Mouse (Mus musculus) embryonic stem cell, embryonic (primary cell): ENCODE results near the gene Zfp687.

Experiments used
- CTCF ChIA-PET, 4 experiments: fragments of 300-600 bp in 2 of 4; fragments of 350-600 bp in 2 of 4; sonication (Branson Sonifier 250); formaldehyde crosslinking; loops; one replicate each; lab custom pipeline; 2022; ENCODE audit warnings: inconsistent platforms in 2 of 4; lab: Charles Lee
- POLR2A ChIA-PET, 4 experiments: fragments of 300-600 bp in 2 of 4; fragments of 350-600 bp in 2 of 4; sonication (Branson Sonifier 250); formaldehyde crosslinking; loops; one replicate each; lab custom pipeline; 2022; ENCODE audit warnings: antibody characterized with exemption in 4 of 4, inconsistent platforms in 1 of 4; lab: Charles Lee

Zfp687 gene

DNA sequence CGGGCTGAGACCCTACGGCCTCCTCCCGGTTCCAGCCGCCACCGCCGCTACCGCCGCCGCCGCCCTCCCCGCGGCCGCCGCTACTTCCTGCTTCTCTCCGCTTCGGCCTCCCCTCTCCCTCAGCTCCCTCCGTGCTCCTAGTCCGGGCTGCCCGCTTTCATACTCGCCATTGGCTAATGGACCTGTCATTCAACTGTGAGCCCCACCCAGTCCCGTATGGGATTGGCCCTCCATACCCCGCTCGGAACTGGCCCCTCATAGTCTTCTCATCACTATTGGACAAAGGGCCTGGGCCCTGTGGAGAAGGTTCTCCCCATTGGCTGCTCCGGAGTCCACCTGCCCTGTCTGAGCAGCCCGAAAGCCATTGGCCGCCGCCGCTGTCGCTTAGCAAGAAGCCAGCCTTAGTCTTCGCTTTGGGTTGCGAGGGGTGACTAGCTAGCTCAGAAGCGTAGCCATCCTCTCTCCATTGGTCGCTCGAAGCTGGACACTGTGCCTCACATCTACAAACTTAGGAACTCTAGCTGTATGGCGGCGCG, at the start of gene Zfp687:
Gene Zfp687, minus strand, starts transcription at position 112 of the 536 bp plus-strand sequence.
- ChIA-PET POLR2A (interaction anchor here (0.7 to 13.8 kb wide), 143 partner anchors 9 to 1254 kb away, joined by 3 to 229 read pairs (median 6); partner anchors contain the start of genes Gabpb2 (in 3 of the 4), Pi4kb (in 3 of the 4), Psmd4 (in 3 of the 4) and Rfx5 (in 3 of the 4)), CTCF (interaction anchor here (0.7 to 2.6 kb wide), 20 partner anchors 13 to 248 kb away, joined by 3 to 17 read pairs (median 4); partner anchors contain the start of gene Gabpb2 (in 1 of the 4))

- ChIA-PET CTCF (interaction anchor here in 1 of 4 experiments (0.5 to 6.4 kb wide), 2 partner anchors 10 to 149 kb away, joined by 3 to 59 read pairs; no protein-coding TSS in a partner anchor), POLR2A (interaction anchor here in 2 of 4 experiments (1.1 to 15.8 kb wide), 4 partner anchors 11 to 79 kb away, joined by 3 to 234 read pairs (median 4); partner anchors contain the start of genes Tnfaip8l2 (in 1 of the 2) and Zfp687 (in 1 of the 2))
Observed at GRCm38 (mm10) chr3:95063741-95064140, 48.5 kb upstream of the Zfp687 start.

DNA sequence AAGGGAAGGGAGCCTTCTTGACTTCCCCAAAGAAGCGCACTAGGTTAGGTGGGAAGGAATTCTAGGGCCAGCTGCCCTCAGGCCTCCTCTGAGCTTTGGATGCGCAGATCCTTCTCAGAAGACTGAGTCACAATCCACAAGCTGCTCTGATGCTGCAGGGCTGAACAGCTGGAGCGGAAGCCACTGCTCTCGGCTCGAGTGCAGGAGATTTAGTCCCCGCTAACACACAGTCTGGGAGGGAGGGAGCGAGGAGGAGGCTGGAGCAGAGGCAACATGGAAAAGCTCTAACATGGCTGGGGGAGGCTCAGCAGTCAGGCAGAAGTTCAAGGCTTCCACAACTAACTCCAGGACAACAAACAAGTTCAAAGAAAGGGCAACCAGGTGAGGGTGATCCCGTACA, 42.8 kb upstream of the Zfp687 start:
- ChIA-PET CTCF (interaction anchor here in 1 of 4 experiments (0.7 to 0.8 kb wide), 2 partner anchors 178 to 228 kb away, joined by 3 to 4 read pairs; no protein-coding TSS in a partner anchor), POLR2A (interaction anchor here in 3 of 4 experiments (0.6 to 16.3 kb wide), 6 partner anchors 8 to 42 kb away, joined by 3 to 234 read pairs (median 4); partner anchors contain the start of gene Psmd4 (in 2 of the 3))

DNA sequence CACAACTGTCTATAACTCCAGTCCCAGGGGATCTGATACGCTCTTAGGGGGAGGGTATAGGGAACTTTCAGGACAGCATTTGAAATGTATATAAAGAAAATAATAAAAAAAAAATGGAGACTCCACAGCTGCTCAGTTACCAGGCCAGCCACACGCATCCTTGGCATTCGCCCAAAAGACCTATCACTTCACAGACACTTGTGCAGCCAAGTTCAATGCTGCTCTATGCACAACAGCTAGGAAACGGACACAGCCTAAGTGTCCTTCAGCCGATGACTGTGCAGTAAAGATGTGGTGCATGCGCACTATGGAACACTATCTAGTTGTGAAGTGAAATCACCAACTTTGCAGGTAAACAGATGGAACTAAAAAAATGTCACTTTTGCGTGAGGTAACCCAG, 41.0 kb upstream of the Zfp687 start:
- ChIA-PET POLR2A (interaction anchor here in 3 of 4 experiments (0.6 to 16.3 kb wide), 7 partner anchors 10 to 214 kb away, joined by 3 to 234 read pairs (median 3); partner anchors contain the start of gene Psmd4 (in 1 of the 3)), CTCF (interaction anchor here in 2 of 4 experiments (0.6 kb wide), 2 partner anchors 17 to 71 kb away, joined by 3 read pairs; no protein-coding TSS in a partner anchor)

GRCm38 (mm10) chr3:95054481-95055260, 39.4 kb upstream of the Zfp687 start:
- ChIA-PET CTCF (interaction anchor here (0.6 to 3.8 kb wide), 21 partner anchors 7 to 166 kb away, joined by 3 to 59 read pairs (median 6); partner anchors contain the start of genes Psmd4 (in 2 of the 4), Tnfaip8l2 (in 2 of the 4), Tmod4 (in 1 of the 4) and Zfp687 (in 1 of the 4)), POLR2A (interaction anchor here (0.5 to 16.3 kb wide), 24 partner anchors 8 to 176 kb away, joined by 3 to 234 read pairs (median 6); partner anchors contain the start of genes Psmd4 (in 2 of the 4), Zfp687 (in 2 of the 4), Tnfaip8l2 (in 1 of the 4) and Vps72 (in 1 of the 4))

DNA sequence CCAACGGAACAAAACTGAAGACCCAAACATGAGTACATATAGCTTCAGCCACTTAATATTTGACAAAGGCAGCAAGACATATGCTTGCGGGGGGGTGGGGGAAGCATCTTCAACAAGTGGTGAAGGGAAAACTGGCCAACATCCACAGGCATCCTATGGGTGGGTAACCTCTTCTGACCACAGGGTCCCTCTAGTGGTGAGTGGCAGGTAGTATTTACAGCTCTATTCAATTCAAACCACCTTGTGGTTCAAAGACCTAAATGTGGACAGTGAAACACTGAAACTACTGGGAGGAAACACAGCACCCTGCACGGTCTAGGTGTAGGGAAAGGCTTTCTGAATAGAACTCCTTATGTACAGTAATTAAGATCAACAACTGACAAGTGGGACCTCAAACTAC, 38.5 kb upstream of the Zfp687 start:
- CTCF ChIA-PET: interaction anchor here (0.5 to 3.8 kb wide), 68 partner anchors 8 to 292 kb away, joined by 3 to 59 read pairs (median 4); partner anchors contain the start of genes Psmd4 (in 4 of the 4), Tnfaip8l2 (in 3 of the 4), Vps72 (in 2 of the 4) and Selenbp1 (in 1 of the 4)
- POLR2A ChIA-PET: interaction anchor here (0.6 to 16.3 kb wide), 42 partner anchors 8 to 1430 kb away, joined by 3 to 234 read pairs (median 4); partner anchors contain the start of genes Psmd4 (in 3 of the 4), Tmod4 (in 2 of the 4), Zfp687 (in 2 of the 4) and Gabpb2 (in 1 of the 4)

- POLR2A ChIA-PET: interaction anchor here (0.6 to 16.3 kb wide), 38 partner anchors 10 to 1431 kb away, joined by 3 to 234 read pairs (median 4); partner anchors contain the start of genes Psmd4 (in 3 of the 4), Tmod4 (in 2 of the 4), Zfp687 (in 2 of the 4) and Gabpb2 (in 1 of the 4)
- CTCF ChIA-PET: interaction anchor here (0.6 to 3.8 kb wide), 47 partner anchors 9 to 472 kb away, joined by 3 to 59 read pairs (median 4); partner anchors contain the start of genes Psmd4 (in 4 of the 4), Vps72 (in 2 of the 4), Sema6c (in 1 of the 4) and Tmod4 (in 1 of the 4)
Observed at GRCm38 (mm10) chr3:95052959-95053358, 37.7 kb upstream of the Zfp687 start.

DNA sequence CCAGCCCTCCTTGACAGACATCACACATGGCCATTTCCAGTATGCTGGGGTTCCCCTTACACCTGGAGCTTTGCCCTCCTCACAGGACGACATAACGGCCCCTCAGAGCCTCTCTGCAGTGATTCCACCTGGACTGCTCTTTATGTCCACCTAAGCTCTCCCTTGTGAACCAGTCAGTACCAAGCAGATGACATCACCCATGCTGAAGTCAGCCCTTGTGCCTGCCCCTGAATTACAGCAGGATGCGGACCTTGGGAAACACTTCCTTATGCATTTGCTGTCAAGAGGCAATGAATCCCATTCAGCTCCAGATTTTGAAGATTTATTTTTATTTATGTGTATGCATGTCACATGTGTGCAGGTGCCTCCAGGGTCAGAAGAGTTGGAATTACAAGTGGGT, 32.7 kb upstream of the Zfp687 start:
- ChIA-PET POLR2A (interaction anchor here in 1 of 4 experiments (0.8 to 16.3 kb wide), 2 partner anchors 18 to 32 kb away, joined by 3 to 234 read pairs; no protein-coding TSS in a partner anchor), CTCF (no interaction called here)

- ChIA-PET CTCF (interaction anchor here in 1 of 4 experiments (0.6 kb wide), 1 partner anchor 243 kb away, joined by 3 read pairs; no protein-coding TSS in a partner anchor), POLR2A (interaction anchor here in 2 of 4 experiments (0.6 to 16.3 kb wide), 5 partner anchors 8 to 49 kb away, joined by 3 to 234 read pairs (median 5); partner anchors contain the start of gene Zfp687 (in 2 of the 2))
Observed at GRCm38 (mm10) chr3:95046462-95047057, 31.3 kb upstream of the Zfp687 start.

GRCm38 (mm10) chr3:95043251-95043650, 28.0 kb upstream of the Zfp687 start:
- ChIA-PET CTCF (interaction anchor here in 3 of 4 experiments (0.6 to 2.8 kb wide), 4 partner anchors 9 to 18 kb away, joined by 3 to 23 read pairs (median 13); no protein-coding TSS in a partner anchor), POLR2A (interaction anchor here (0.9 to 8.6 kb wide), 25 partner anchors 8 to 176 kb away, joined by 3 to 104 read pairs (median 9); partner anchors contain the start of genes Zfp687 (in 2 of the 4), Pip5k1a (in 1 of the 4) and Vps72 (in 1 of the 4))

DNA sequence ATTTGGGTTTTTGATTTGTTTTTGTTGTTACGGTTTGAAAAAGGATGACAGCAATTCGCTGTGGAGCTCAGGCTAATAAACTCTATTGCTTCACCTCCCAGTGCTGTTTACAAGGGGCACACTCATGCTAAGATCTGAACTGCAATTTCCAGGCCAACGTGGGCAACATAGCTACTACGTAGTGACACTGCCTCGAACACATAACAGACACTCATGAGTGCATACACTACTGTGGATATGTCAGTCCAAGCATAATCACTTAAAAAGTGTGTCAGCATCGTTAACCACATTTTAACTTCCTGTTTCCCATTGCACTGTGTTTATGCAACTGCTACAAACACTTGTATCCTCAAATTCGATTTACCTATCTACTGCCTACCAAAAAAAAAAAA, 27.6 kb upstream of the Zfp687 start:
- POLR2A ChIA-PET: interaction anchor here (0.8 to 8.6 kb wide), 47 partner anchors 8 to 461 kb away, joined by 3 to 104 read pairs (median 5); partner anchors contain the start of genes Pi4kb (in 2 of the 4), Zfp687 (in 2 of the 4), Pip5k1a (in 1 of the 4) and Rfx5 (in 1 of the 4)
- CTCF ChIA-PET: interaction anchor here (0.5 to 2.8 kb wide), 6 partner anchors 10 to 30 kb away, joined by 3 to 23 read pairs (median 8); no protein-coding TSS in a partner anchor

DNA sequence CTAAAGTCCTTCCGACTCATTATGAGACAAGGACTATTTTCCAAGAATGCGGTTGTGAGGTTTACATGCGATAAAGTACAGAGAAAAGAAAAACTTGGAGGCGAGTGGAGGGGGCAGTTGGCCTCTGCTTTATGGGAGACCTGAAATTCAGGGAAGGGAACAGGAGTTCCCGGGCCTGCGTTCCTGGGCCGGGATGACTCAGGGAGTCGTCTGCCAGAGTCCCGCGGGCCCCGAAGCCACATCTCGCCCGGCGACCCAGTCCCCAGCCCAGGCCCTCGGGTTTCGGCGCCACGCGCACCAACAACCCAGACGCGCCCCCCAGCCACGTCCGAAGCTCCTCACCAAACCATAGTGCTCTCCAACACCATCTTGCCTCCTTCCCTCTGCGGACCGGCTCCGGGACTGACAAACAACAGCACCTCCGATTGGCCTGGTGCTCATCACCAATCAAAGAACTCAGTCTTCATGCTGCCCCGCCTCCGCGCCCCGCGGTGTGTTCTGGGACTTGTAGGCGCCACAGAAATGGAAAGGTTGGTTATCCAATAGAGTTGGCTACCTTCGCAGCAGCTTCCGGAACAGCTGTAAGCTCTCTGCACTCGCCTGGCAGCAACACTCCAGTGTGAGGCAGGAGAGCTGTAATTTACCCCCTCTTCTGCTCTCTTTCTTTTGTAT, 27.1 kb upstream of the Zfp687 start, which contains the start of gene Psmd4:
Gene Psmd4, minus strand, starts transcription at position 449 of the 672 bp plus-strand sequence.
- CTCF ChIA-PET: interaction anchor here (0.5 to 2.8 kb wide), 7 partner anchors 10 to 645 kb away, joined by 3 to 23 read pairs (median 6); no protein-coding TSS in a partner anchor

GRCm38 (mm10) chr3:95041625-95042024, 26.4 kb upstream of the Zfp687 start:
- CTCF ChIA-PET: interaction anchor here in 3 of 4 experiments (0.6 to 2.8 kb wide), 5 partner anchors 11 to 645 kb away, joined by 3 to 23 read pairs (median 10); no protein-coding TSS in a partner anchor
- POLR2A ChIA-PET: interaction anchor here (0.5 to 8.6 kb wide), 37 partner anchors 7 to 1461 kb away, joined by 3 to 104 read pairs (median 5); partner anchors contain the start of genes Zfp687 (in 3 of the 4), Pi4kb (in 2 of the 4), Rfx5 (in 1 of the 4) and Sema6c (in 1 of the 4)

More for the DNA sequence above, 27.1 kb upstream of the Zfp687 start, which contains the start of gene Psmd4:
- POLR2A ChIA-PET: interaction anchor here (0.5 to 8.6 kb wide), 53 partner anchors 8 to 1461 kb away, joined by 3 to 104 read pairs (median 4); partner anchors contain the start of genes Zfp687 (in 3 of the 4), Pi4kb (in 2 of the 4), Pip5k1a (in 1 of the 4) and Rfx5 (in 1 of the 4)

- ChIA-PET CTCF (interaction anchor here in 2 of 4 experiments (0.9 to 1.6 kb wide), 4 partner anchors 13 to 82 kb away, joined by 3 to 6 read pairs (median 5); partner anchors contain the start of gene Psmd4 (in 1 of the 2)), POLR2A (interaction anchor here in 2 of 4 experiments (1.1 to 11.6 kb wide), 8 partner anchors 10 to 188 kb away, joined by 3 to 203 read pairs (median 5); partner anchors contain the start of genes Zfp687 (in 2 of the 2) and Gabpb2 (in 1 of the 2))
Observed at GRCm38 (mm10) chr3:95029953-95030352, 14.7 kb upstream of the Zfp687 start.
